Mouse (Mus musculus): Measurements from ENCODE around the gene Chrm1.
A peak's percentile ranks its signal among the peaks of the same experiment; 100 is the strongest.

DNA sequence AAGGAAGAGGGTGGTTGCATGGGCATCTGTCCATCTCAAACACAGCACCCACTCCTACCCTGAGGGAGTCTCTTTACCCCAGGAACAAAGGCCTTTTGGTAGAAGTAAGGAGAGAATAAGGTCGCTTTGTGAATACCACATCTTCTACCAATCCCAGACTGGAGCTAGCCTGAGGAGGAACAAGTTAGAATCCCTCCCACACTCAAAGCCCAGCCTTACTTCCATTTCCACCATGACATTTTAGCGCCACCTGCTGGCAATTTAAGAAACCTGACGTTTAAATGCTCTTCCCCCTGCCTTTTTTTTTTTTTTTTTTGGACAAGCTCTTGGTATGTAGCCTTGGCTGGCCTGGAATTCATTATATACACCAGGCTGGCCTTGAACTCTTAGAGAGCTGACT, 19.4 kb downstream of the Chrm1 start:
- TF ChIP-seq ZC3H11A (IDR thresholded peaks at IDR 0.05; ENCODE audit: borderline replicate concordance, low read depth, low read length) (peak; percentile 95), MAFK (IDR thresholded peaks at IDR 0.05; ENCODE audit: insufficient read depth, low read depth, low read length) (peak; percentile 42; the same call in 1 of the 2 replicates)
